Mouse (Mus musculus) ES-Bruce4 (cell line): ENCODE results near the gene Topors.

ENCODE experiments used
- CTCF ChIP-seq: IDR thresholded peaks from one replicate; pipeline ENCODE4 v1.8.1; 2011; ENCODE audit warnings: low read depth, low read length
- POLR2A ChIP-seq: IDR thresholded peaks from one replicate; pipeline ENCODE4 v1.8.1; 2011; ENCODE audit warnings: low read length; ENCODE audit not compliant: insufficient read depth

DNA sequence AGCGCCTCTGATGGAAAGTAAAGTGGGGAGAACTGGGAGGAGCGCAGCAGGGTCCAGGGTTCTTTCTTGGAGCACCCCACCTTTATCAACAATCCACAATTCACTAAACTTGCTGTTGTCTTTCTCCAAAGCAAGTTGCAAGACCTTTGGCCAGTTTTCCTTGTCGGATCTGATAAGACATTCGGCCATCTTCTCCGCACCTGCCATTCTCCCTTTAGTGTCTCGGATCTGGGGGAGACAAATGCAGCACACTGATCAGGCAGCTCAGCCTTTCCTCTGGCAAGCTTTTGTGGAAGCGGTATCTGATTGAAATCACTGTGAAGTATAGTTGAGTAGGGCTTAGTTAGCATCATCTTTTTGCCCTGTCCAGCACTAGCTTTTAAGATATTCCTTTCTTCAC, 41.8 kb downstream of the Topors start:
- TF ChIP-seq CTCF (no peak), POLR2A (no peak)
